ENCODE assay signal across 18 mouse cellular contexts in the genomic region with DNA sequence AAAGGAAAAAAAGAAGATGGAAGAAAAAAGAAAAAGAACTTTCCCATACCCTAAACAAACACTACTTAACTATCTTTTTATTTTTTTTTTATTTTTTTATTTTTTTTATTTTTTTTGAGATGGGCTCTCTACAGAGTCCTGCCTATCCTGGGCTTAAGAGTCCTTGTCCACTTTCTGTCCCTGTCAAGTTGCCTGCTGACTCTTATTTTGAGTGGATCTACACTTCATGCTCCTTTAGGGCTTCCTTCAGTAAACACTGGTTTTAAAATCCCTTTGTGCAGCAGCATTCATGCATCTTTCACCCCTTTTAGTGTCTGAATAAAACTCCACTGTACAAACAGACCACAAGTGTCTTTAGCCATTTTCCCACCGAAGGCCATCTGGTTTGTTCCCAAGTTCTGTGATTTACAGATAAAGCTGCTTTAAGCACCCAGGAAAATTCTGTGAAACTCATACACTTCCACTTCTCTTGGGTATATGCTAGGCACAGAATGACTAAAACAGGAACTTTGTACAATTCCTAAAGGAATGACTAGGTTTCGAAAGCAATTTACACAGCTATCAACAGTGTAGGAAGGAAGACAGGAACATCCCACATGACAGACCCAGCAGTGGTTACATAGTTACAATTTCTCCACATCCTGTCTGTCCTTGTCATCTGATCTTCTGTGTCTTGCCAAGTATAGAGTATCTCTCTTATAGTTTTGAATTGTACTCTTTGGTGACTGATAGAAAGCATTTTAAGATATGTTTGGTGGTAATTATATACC.
DNase-seq lines count a peak whose midpoint lies in the region; ATAC-seq lines count a peak whose summit lies in the region.
"Had no signal": no experiment of that assay in that cellular context is flagged by ENCODE, and none has a peak within 500 bp of the region (broad histone marks: within the 10 kb centered on the region; RNA-seq: fewer than 3 reads in every experiment).

No protein-coding gene starts in this region.

- H3K9me3 ChIP-seq in megakaryocyte, embryonic 14.5 days, result no peaks in the 10 kb centered on the region
- H3K9me3 ChIP-seq: embryonic facial prominence, embryonic 10.5 days; forebrain, embryonic 13.5 days; heart, embryonic 13.5 days had no signal

- peak overlapping the region; percentile 70 for H3K4me3 ChIP-seq in megakaryocyte, embryonic 14.5 days (replicated peaks)
- H3K4me3 ChIP-seq: embryonic facial prominence, embryonic 10.5 days; forebrain, embryonic 13.5 days; heart, embryonic 13.5 days had no signal

- peaks cover 13% of the 10 kb centered on the region for H3K36me3 ChIP-seq in megakaryocyte, embryonic 14.5 days (replicated peaks; ENCODE audit: low read length)
- H3K36me3 ChIP-seq: embryonic facial prominence, embryonic 10.5 days; heart, embryonic 13.5 days had no signal

- no peaks in the 10 kb centered on the region for H3K27me3 ChIP-seq in megakaryocyte, embryonic 14.5 days (replicated peaks)
- H3K27me3 ChIP-seq: forebrain, embryonic 13.5 days; heart, embryonic 13.5 days had no signal

- H3K4me1 ChIP-seq in megakaryocyte, embryonic 14.5 days, result peaks cover 57% of the 10 kb centered on the region
- H3K4me1 ChIP-seq: embryonic facial prominence, embryonic 10.5 days had no signal

- DNase-seq in MN1 (ENCODE audit: low spot score) (peak; percentile 26), liver (no peak)
- DNase-seq in brain, adult 2 months (ENCODE audit: low read depth, low spot score), result peak; percentile 65
- DNase-seq in layer of hippocampus, postnatal 10 days (ENCODE audit: low spot score in 2 of 2), result no peak
- DNase-seq: adrenal gland, adult 8-10 months; cerebellum, adult 18-20 months; cerebellum, postnatal 36 days; heart, postnatal 36 days; liver, postnatal 0 days; lung, postnatal 36 days; thymus, postnatal 25 days had no signal

- no peak for ATAC-seq in megakaryocyte, adult 5-6 weeks (ENCODE audit: poor library complexity, severe bottlenecking)
- ATAC-seq in megakaryocyte progenitor cell, adult 5-6 weeks (replicated peaks; ENCODE audit: poor library complexity), result peak; percentile 35; the same call in 1 of the 2 replicates
- ATAC-seq: forebrain, embryonic 13.5 days; intestine, postnatal 0 days; liver, postnatal 0 days had no signal

Comparison
In these comparisons a context has a peak if more than half of its experiments do, and no peak if none do; other contexts are left out.
1. DNase-seq: peak in MN1 (single experiment) and brain, adult 2 months (single experiment); none in layer of hippocampus, postnatal 10 days (0 of 2) and liver (single experiment).